Mouse (Mus musculus) liver, embryonic 14.5 days (tissue): ENCODE measurements around the gene Slc4a8.

Source experiments
- CTCF ChIP-seq: IDR thresholded peaks from 2 replicates; pipeline ENCODE4 v1.5.1; 2016; ENCODE audit warnings: antibody characterized with exemption, low read depth, control low read depth
- EP300 ChIP-seq: IDR thresholded peaks from 2 replicates; pipeline ENCODE4 v1.6.1; 2016; ENCODE audit warnings: antibody characterized with exemption, low read depth

DNA sequence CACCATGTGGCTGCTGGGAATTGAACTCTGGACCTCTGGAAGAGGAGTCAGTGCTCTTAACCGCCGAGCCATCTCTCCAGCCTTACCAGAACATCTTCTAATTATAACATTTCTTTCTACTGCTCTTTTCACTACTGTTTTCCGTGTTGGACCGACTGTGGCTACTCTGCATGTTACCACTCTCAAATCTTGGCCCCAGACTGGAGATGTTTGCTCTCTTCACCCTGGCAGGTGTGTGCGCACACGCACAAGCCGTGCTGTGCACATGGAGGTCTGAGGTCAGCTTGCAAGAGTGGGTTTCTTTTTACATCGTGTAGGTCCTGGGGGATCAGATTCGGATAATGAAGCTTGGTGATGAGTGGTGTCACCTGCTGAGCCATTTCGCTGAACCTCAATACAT is 2.3 kb upstream of the Slc4a8 start:
- TF ChIP-seq CTCF, result no peak
- TF ChIP-seq EP300, result no peak
